Mouse (Mus musculus): ENCODE data around the gene Rnf212b.

- TF ChIP-seq CHD2 (IDR thresholded peaks at IDR 0.05; ENCODE audit: low read depth, low read length) (no peak), HCFC1 (IDR thresholded peaks at IDR 0.05; ENCODE audit: borderline replicate concordance, insufficient read depth, low read length) (no peak), MAFK (IDR thresholded peaks at IDR 0.05; ENCODE audit: insufficient read depth, low read depth, low read length) (no peak), ZC3H11A (IDR thresholded peaks at IDR 0.05; ENCODE audit: borderline replicate concordance, low read depth, low read length) (no peak)
Observed at GRCm38 (mm10) chr14:54884022-54884712, 70.2 kb downstream of the Rnf212b start.

All from ES-E14 (cell line).